Mouse (Mus musculus) adipose tissue, adult 10 weeks (tissue): Measurements from ENCODE around the gene Mcam. TPM values are rescaled to one million over a fixed set of nuclear protein-coding genes. Genes with fewer than 3 reads are reported as not detected.

Source experiments
- polyA plus RNA-seq: library from polyadenylated mRNA; stranded (reverse); fragments of 350-450 nt; fragmentation: Illumina TruSeq; extraction: RNeasy Lipid Tissue Mini Kit (QIAGEN cat#74804); gene quantifications from one replicate; pipeline ENCODE4 v1.2.3, GENCODE M21; 2014; ENCODE audit warnings: low read depth, low replicate concordance

Mcam gene
- 166 TPM for polyA plus RNA-seq

DNA sequence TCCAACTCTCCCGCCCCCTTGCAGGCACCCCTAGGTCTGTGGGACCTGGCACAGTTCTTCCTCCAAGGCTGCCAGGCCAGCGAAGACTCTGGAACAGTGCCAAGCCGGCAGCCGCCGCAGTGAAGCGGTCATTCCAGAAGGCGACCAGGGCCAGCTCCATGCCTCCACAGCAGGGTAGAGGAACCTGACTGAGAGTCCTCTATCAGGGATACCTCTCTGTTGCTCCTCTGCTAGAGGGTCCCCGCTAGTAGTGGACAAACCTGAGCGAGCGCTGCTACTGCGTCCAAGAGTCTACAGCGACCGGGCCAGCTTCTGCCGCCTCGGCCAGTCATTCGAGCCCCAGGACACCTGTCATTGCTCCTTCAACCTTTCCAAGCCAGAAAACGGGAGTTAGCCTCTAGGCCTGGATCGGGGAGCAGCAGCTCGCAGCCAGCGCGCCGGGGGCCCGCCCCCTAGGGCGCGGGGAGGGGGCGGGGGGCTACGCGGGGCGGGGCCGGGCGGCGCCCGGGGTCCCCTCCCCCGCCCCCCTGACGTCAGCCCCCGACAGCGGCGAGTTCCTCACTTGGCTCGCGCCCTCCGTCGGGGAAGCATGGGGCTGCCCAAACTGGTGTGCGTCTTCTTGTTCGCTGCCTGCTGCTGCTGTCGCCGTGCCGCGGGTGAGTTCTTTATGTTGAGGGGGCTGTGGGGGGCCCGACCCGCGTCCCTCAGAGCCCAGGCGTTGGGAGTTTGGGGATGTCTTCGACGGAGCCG, at the start of gene Mcam:
Mcam (plus strand) TSS at position 369 of the 750 bp plus-strand sequence.

DNA sequence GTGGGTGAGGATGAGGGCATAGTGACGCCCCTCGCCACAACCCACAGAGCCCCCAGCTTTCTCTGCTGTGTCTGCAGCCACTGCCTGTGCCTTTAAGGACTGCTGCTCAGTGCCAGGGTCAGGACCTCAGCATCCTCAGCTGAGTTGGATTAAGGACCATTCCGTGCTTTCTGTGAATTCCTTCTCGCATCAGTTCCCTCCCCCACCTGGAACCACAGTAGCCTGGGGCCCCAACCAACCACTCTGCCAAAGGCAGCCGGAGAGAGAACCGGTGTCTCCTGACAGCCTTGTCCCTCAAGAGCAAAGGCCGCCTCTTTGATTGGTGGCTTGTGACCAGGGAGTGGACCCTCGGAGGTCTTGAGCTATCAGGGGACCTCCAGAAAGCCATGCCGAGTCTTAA, 32.8 kb upstream of the Mcam start, which contains the start of gene Mfrp:
Mfrp (plus strand) TSS at position 240 of the 400 bp plus-strand sequence.

DNA sequence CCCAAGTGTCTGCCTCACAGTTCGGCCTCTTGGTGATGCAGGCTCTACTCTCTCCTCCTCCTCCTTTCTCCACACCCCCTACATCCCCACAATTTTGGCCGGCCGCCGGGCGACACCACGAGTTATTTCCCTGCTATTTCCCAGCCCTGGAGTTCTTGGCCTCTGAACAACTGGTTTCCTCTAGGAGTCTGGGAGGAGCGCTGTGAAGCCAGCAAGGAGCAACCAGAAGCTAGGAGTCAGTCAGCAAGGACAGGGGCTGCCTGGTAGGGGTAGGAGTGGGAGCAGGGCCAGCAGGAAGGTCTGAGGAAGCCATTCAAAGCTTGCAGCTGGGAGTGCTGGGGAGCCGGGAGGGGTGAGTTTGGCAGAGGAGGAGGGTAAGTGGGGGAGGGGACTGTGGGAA, 27.2 kb upstream of the Mcam start, which contains the start of gene C1qtnf5:
C1qtnf5 (plus strand) TSS at position 136 of the 400 bp plus-strand sequence.

DNA sequence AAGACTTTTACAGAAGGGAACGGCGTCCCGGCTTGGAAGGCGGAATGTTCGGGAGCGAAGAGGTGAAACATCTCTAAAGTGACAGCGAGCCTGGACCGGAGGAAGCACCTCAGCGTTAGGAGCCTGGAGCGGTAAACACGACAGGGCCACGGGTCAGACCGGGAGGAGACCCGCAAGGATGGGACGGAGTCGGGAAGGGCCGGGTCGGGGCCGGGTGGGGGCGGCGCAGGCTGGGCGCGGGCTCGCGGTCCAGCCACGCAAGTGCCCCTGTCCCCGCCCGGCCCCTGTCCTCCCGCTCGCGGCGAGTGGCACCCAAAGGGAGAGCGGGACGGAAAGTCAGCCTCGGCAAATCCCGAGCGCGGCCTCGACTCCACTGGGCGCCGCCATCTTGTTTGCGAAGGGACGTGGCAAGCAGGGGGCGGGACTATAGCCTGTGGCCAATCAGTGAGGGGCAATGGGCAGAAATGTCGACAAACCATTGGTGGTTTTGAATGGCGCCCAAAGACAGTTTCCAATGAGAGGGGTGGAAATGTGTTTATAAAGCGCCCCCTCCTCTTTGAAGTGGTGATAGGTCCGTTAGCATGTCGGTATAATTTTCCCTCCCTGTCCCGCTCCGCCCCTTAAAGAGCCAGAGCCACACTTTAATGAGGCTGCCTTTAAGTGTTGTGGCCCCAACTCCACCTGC, 21.0 kb upstream of the Mcam start, which contains the start of the genes Gm49380 and Rnf26:
Gm49380 (minus strand) TSS at position 396 of the 685 bp plus-strand sequence.
Rnf26 (minus strand) TSS at position 413 of the 685 bp plus-strand sequence.

Other genes with a start within 250 kb of the Mcam start
- 29.5 TPM for gene Thy1, start 91.1 kb upstream of the Mcam start, polyA plus RNA-seq
- 28.8 TPM for gene Usp2, start 67.4 kb upstream of the Mcam start, polyA plus RNA-seq
- 63.7 TPM for gene Mfrp, start 32.7 kb upstream of the Mcam start, polyA plus RNA-seq
- gene C1qtnf5, start 27.2 kb upstream of the Mcam start, polyA plus RNA-seq, result 22.6 TPM
- gene Gm49380, start 21.0 kb upstream of the Mcam start, polyA plus RNA-seq, result 0.19 TPM
- 17.6 TPM for gene Rnf26, start 21.0 kb upstream of the Mcam start, polyA plus RNA-seq
- 17.4 TPM for gene Cbl, start 99.6 kb downstream of the Mcam start, polyA plus RNA-seq
- 32.6 TPM for gene Ccdc153, start 106.2 kb downstream of the Mcam start, polyA plus RNA-seq
- gene Pdzd3, start 117.0 kb downstream of the Mcam start, polyA plus RNA-seq, result 3.3 TPM
- 17.3 TPM for gene Nlrx1, start 134.1 kb downstream of the Mcam start, polyA plus RNA-seq
- gene Abcg4, start 154.1 kb downstream of the Mcam start, polyA plus RNA-seq, result 2.2 TPM
- gene Hinfp, start 171.2 kb downstream of the Mcam start, polyA plus RNA-seq, result 14.7 TPM
- gene C2cd2l, start 185.8 kb downstream of the Mcam start, polyA plus RNA-seq, result 28.1 TPM
- gene Dpagt1, start 191.6 kb downstream of the Mcam start, polyA plus RNA-seq, result 25.7 TPM
- gene H2afx, start 200.2 kb downstream of the Mcam start, polyA plus RNA-seq, result 25.2 TPM
- gene Hmbs, start 209.8 kb downstream of the Mcam start, polyA plus RNA-seq, result 47.6 TPM
- gene Vps11, start 227.2 kb downstream of the Mcam start, polyA plus RNA-seq, result 37.7 TPM
- 132 TPM for gene Hyou1, start 245.0 kb downstream of the Mcam start, polyA plus RNA-seq